Mouse (Mus musculus): Measurements from ENCODE around the gene Ipmk.

- TF ChIP-seq CTCF (IDR thresholded peaks at IDR 0.05; ENCODE audit: low read depth), result no peak
- TF ChIP-seq EP300 (IDR thresholded peaks at IDR 0.05; ENCODE audit: low read depth), result no peak
Observed at GRCm38 (mm10) chr10:71369466-71369865, 21.9 kb downstream of the Ipmk start.

All from liver, embryonic 14.5 days (tissue).